Mouse (Mus musculus) ES-Bruce4 (cell line): Measurements from ENCODE around the gene Atxn2.

Source experiments
- CTCF ChIP-seq: IDR thresholded peaks from one replicate; pipeline ENCODE4 v1.8.1; 2011; ENCODE audit warnings: low read depth, low read length
- POLR2A ChIP-seq: IDR thresholded peaks from one replicate; pipeline ENCODE4 v1.8.1; 2011; ENCODE audit warnings: low read length; ENCODE audit not compliant: insufficient read depth

DNA sequence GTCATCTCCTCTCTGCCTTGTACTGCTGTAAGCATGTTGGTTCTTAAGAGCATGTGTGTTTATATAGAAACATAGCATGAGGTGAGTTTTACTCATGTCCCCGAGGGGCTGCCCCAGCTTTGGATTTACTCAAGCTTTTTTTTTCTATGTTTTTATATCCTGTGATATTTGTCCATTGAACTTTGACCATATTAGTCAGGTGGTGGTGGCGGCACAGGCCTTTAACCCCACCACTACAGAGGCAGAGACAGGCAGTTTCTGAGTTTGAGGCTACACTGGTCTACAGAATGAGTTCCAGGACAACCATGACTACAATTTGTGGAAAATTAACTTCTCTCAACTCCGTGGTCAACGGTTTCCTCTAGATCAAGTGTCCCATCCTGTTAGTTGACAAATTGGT, 44.1 kb upstream of the Atxn2 start:
- no peak for TF ChIP-seq CTCF
- TF ChIP-seq POLR2A: no peak
